Mouse (Mus musculus) spleen, adult 18-20 months (tissue): Measurements from ENCODE around the gene Ass1.
A peak's percentile ranks its signal among the peaks of the same experiment; 100 is the strongest.

ENCODE experiments used
- DNase-seq, 2 experiments: peaks; one replicate each; pipeline ENCODE4 v3.0.0; 2022; ENCODE audit warnings: mixed read lengths in 2 of 2

The Ass1 gene

DNA sequence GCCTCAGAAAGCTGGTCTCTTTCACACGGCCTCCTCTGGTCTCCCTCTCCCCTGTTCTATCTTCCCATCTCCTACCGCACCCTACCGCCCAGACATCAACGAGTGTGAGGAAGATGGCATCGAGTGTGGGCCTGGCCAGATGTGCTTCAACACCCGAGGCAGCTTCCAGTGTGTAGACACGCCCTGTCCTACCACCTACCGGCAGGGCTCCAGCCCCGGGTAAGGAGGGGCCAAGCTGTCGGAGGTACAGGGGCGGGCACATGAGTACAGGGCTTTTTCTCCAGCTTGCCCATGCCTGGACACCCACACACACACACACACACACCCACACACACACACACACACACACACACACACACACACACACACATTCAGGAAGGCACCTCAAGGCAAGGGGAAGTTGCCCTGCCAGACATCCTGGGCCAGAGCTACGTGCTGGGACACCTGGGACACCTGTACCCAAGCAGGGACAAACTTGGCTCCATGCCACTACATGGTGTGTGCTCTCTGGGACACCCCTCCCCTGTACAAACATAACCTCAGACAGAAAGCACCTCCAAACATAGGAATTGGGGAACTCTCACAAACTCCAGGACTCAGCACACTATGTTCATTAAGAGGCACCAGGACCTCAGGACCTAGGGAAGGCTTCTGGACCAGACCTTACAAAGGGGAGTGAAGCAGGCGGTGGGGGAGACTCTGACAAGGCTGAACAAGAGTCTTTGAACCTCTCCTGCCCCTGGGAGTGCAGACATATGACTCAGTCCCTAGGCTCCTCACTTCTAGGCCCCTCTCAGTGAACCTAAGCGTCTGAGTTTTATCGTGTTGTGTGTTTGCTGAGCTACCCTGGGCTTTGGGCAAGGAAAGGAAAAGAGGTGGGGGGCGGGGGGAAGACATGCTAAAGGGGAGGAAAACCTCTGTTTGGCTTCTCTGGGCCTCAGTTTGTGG lies 10.7 kb upstream of the Ass1 start:
- DNase-seq: no peak

DNA sequence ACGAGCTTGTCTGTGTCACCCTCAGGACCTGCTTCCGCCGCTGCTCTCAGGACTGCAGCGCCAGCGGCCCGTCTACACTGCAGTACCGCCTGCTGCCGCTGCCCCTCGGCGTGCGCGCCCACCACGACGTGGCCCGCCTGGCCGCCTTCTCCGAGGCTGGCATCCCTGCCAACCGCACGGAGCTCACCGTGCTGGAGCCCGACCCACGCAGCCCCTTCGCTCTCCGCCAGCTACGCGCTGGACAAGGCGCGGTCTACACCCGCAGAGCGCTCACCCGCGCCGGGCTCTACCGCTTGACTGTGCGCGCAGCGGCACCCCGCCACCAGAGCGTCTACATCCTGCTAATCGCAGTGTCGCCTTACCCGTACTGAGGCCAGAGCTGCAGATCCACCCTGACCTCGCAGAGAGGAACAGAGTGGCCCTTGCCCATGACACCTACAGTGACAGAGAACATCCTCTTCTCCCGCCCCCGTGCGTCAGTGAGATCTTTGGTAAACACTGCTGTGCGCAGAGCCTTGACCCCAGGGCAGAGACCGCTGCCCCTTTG lies 9.9 kb upstream of the Ass1 start:
- DNase-seq: peak; percentile 35 to 60

DNA sequence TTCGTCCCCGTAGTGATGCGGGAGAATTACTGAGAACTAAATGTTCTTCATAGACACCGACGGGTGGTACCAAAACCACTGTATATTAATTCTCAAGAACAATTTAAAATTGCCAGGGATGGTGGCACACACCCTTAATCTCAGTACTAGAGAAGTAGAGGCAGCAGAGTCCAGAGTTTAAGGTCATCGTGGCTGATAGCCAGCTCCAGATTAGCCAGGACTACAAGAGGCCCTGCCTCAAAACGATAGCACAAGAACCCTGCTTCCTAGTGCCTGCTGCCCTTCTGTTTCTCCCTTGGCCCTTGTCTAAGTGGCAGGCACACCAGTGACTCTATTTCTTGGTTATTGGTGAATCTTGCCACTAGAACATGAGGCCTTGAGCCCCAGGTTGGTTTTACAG lies 9.1 kb upstream of the Ass1 start:
- no peak for DNase-seq

DNA sequence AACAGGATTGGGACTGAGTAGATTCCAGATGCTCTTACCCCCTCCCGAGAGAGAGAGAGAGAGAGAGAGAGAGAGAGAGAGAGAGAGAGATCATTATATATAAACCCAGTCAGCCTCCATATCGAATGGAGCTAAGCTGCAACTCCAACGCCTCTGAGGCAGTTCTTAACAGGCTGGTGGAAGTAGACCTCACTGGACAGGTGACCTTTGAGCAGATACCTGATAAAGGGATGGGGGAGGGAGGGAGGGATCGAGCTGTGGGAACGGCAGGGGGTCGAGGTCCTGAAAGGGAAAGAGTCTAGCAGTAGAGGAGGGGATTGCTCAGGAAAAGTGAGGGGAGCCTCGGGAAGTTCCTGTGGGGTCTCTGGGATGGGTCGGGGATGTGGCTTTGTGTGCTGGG lies 8.0 kb upstream of the Ass1 start:
- no peak for DNase-seq

DNA sequence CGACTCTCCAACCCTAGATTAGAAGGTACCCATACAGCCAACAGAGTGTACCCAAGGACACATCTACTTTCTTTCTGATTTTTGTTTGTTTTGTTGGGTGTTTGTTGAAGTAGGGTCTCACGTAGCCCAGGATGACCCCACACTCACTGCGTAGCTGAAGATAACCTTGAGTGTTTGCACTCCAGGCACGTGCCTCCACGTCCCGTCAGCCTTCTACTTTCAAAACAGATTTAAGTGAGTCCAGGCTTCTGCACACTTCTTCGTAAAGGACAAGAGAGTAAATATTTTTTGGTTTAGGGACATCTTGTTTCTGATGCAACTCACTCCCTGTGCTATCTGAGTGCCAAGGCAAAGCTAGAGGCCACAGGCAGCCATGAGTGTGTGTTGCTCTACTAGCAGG lies 6.8 kb upstream of the Ass1 start:
- DNase-seq: no peak

DNA sequence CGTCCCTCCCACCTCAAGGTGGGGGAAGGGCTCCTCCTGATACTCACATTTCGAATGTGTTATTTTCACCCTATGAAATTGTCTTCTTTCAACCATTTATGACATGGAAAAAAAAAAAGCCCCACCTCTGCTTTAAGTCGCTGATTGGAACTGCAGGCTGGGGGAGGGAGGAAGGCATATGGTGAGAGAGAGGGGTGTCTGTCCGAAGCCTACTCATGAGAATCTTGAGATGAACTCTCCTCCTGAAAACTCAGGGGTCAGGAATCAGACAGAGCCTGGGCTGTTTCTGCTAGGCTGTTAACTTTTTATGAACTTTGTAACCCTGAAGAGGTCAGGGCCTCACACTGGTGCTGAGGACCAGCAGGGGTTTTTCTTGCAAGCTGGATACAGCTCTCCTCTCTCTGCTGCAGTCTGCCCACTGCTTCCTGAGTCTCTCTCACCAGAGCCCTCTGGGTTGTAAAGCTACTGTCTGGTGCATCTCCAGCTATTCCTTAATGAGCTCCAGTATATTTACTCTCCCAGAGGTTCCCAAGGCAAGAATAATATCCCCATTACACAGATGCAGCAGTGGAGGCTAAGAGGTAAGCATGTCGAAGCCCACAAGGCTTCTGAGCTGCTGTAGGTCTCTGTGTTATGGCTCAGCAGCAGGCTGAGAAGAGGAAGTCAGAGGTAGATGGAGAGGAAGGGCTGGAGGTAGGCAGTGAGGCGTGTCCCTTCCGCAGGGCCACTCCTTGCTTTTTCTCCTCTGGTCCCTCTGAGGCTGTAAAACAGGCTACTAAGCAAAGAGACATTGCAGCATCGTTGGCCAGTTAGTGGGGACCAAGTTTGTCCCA lies 6.1 kb upstream of the Ass1 start:
- DNase-seq: no peak

DNA sequence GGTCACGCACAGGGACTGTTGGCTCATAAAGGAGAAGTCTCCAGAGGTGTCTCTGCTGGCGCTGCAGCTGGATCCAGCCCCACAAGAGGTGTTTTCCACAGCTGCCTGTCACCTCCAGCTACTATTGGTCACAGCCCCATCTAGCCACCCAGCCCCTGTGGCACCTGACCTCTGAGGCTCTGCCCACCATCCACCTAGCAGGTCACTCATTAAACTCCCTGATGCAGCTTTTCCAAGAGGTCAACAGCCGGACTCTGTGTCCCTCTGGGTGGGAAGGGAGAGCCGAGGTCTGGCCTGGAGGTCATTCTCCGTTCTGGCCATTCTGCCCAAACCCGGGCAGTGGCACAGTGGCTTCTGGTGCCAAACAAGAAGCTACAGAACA lies 5.5 kb upstream of the Ass1 start:
- no peak for DNase-seq

DNA sequence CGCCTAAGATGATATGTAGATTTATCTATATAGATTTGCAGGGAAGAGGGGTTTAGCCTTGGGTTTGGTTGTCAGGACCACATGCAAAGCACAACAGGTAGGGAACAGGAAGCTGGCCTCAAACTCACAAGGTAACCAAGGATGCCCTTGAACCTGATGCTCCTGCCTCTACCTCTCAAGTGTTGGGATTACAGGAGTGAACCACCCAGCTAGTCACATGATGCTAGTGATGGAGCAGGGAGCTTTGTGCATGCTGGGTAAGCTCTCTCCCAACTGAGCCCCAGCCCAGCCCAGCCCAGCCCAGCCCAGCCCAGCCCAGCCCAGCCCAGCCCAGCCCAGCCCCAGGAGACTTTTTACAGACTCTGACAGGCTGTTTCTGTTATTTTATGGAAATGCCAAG lies 2.5 kb upstream of the Ass1 start:
- no peak for DNase-seq

DNA sequence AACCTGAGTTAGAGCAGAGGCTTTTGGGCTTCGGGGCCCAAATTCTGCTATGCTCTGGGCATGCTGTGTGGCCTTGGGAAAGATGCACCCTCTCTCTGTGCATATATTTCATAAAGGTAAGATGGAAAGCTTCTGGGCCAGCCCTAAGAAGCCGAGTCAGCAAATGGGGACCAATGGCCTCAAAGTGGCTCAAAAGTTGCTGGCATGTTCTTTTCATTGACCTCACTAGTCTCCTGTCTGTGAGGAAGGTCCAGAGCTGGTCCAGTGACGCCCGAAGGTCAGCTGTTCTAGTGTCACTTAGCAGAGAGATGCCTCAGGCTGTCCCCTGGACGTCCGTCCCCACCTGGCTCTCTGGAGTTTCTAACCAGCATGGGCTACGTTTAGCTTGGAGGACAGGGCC lies 1.1 kb upstream of the Ass1 start:
- no peak for DNase-seq

DNA sequence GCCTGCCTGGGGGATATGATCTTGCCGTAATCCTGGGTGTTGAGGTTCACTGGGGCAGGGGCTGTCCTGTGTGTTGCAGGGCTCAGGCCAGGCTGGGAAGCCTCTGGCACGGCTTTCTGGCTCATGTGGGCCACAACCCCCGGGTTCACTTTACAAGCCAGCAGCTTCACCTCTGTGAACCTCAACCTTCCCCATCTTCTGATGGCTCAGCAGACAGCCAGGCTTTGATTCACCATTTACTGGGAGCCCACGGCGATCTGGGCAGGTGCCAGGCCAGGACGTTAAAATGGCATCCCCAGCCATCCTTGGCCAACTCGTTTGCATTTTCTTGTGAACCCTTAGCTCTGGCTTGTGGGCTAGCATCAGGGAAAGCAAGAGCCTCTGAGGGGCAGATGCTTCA lies 527 bp upstream of the Ass1 start:
- no peak for DNase-seq

DNA sequence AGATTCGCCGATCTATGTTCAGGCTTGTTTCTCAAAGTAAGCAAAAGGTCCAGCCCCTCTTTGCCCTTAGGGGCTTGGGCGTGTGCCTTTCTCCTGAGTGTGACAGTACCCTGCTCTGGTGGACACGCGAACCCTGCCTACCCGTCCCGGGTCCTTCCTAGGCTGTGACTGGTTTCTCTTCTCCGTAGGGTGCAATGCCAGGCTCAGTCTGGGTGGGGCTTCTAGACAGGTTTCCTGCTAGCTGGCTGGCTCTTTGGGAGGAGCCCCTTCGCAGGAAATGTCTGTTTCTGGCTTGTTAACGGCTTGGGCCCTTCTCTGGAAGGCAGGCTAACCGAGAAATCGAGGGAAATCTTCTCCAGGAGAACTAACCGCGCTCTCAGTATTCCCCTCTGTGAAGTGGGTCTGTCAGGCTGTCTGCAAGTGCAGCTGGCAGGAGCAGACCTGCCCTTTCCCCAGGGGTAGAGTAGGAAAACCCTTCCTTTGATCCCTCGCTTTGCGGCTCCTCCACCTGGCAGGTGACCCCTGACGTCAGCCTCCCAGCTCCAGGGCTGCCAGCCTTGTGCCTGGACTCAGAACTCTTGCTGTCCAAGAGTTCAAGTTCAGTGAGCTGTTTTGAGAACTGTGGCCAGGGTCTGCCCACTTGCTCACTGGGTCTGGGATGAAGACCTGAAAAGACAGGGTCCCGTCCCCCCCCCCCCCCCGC lies 827 bp downstream of the Ass1 start:
- peak in 1 of 2 experiments; percentile 33 for DNase-seq

DNA sequence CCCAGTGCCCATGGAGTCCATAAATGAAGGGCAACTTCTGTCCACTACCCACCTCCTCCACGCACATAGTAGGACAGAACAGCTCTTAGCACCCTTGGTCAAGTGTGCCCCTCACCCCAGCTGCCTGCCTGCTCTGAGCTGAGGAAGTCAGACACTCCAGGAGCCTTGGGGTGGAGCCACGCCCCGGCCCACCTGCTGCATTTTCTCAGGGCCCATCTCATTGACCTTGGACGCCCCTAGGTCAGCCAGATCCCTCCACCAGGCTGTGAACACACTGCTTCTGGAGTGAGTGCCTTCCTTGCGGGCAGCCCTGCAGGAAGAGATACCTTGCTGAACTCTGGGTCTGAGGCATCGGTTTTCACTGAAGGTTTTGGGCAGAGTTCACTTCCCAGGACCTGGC lies 1.6 kb downstream of the Ass1 start:
- no peak for DNase-seq

DNA sequence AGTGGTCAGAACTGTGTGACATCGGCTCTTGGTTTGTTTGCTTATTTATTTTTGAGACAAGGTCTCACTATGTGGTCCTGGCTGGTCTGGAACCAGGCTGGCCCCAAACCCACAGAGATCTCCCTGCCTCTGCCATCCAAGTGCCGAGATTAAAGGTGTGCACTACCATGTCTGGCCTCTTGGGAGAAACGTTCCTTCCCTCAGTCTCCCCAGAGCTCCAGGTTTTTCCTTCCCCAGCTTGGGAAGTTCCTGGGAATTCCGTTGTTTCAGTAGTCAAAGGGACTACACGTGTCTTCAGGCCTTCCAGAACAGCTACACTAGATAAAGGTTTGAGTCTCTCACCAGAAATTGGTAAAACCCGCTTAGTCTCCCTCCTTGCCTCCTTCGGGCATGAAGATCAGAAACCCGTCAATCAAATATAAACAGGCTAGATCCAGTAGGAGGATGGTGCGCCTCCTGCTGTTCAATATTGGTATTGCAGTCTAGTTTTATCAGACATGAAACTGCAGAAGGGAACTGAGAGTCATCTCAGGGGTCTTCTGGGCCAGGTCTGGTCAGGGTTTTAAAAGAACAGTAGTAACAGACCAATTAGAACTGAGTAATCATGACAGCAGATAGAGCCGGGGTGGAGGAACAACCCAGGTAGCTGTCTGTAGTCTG lies 2.5 kb downstream of the Ass1 start:
- peak in 1 of 2 experiments; percentile 72 for DNase-seq

DNA sequence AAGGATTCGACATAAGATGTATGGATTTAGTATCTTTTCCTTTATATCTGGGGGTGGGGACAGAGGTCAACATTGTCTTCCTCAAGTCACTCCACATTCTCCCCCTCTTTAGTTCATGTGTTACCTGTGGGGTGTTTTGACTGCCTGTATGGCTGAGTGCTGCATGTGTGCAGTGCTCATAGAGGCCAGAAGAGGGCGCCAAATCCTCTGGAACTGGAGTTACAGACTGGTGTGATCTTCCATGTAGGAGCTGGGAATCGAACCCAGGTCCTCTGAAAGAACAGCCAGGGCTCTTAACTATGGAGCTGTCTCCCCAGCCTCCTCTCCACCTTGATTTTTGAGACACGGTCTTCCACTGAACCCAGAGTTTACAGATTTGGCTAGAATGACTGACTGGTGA lies 3.9 kb downstream of the Ass1 start:
- DNase-seq: peak in 1 of 2 experiments; percentile 42

DNA sequence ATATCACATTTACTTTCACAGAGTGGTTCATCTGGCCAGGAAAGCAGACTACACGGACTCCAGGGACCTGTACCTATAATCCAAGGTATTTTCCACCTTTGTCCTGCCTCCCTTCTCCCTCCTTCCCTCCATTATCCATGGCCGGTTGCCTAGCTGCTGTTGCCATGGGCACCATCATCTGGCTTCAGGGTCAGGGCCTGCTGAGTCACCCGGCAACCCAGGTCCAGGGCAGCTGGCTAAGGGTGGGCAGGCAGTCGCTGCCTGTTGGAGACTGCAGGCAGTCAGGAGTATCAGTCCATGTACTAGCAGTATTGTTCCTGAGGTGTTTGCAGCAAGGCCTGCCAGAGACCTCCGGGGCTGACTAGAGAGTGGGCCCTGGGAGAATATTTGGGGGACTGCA lies 4.7 kb downstream of the Ass1 start:
- DNase-seq: no peak

DNA sequence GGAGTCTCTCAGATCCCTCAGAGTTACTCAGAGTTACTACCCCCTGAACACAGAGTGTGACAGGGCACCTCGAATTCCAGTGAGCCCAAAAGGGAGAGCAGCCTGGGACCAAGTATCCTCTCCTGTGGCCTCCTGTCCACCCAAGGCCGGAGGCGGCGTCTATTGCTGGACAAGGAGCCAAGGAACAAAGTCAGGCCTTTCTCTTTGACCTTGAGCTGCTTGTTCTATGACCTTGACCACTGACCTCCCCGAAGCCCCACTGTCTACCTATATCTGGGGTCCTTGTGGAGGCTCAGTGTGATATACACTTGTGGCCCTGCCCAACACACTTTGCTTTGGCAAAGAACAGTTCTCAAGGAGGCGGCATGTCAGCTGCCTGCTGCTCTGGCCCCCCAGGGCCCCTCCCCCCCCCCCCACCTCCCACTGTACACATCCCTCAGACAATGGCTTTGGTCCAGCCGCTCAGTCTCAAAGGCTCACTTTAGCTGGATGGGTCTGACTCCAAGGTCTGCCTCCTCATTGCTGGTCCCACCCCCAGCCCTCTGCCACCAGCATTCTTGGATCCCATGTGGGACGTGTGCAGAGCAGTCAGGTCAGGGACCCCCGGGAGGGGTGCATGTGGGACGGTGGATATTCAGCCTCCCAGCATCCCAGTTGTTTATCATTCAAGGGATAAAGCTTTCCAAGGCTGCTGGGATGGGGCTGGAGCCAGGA lies 6.3 kb downstream of the Ass1 start:
- no peak for DNase-seq

DNA sequence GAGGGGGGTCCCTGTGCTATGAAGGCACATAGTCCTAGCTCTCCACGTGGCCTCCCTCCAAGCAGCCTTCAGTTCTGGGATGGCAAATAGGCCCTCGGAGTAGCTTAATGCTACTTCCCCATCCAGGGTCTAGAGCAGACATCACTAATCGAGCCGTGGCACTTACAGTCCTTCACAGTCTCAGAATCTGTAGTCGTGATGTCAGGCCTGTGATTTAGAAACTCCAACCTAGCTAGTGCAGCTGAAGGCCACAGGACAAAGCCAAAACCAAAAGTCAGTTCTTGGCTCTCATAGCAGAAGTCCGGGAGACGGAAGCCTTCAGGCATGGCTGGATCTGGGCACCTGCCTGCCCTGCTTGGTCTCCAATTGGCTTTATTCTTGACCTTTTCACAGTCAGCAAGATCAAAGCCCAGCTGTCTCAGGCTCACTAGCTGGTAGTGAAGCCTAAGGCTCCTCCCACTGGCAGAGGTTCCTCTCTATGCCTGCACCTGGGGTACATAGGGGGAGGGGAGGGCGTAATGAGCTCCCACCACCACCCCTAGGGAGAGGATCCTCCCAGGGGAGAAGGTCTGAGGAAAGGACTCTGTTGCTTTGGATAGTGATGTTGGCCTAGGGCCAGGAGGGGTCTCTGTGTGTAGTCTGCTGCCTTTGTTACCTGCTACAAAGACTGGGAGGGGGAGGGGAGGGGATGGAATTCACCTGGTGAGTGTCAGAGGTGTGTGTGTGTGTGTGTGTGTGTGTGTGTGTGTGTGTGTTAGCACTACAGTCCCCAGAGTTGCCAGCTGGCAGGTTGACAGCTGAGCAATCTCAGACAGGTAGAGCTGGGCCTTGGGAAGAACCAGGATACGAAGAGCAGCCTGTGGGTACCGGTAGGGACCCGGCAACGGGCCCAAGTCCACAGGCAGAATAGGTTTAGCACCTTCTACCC lies 7.5 kb downstream of the Ass1 start:
- DNase-seq: no peak

DNA sequence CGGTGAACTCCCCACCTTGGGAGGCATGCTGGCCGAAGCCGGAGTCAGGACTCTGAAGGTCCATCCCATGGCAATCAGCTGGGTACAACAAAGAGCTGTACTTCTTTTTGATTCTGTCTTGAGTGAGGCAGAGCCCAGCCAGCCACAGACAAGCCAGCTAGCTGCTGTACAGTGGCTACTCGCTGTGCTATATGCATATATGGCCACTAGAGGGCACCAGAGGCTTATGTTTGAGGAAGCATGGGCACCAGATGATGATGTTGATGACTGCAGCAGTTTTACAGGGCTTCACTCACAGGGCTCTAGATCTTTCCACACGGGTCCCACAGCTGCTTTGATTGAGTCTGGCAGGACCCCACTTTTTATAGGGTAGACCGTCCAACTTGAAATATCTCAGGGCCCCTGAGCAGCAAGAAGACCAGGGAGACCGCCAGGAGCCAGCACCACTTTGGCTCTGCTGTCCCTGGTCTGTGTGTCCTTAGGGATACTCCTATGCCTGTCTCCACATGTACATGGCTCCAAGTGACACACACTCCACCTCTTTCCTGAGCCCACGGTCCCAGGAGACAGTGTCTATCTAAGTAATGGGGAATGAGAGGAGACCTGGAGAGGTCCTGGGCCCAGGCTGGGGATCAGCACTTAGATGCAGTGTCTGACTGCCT lies 13.0 kb downstream of the Ass1 start:
- peak; percentile 48 to 77 for DNase-seq

DNA sequence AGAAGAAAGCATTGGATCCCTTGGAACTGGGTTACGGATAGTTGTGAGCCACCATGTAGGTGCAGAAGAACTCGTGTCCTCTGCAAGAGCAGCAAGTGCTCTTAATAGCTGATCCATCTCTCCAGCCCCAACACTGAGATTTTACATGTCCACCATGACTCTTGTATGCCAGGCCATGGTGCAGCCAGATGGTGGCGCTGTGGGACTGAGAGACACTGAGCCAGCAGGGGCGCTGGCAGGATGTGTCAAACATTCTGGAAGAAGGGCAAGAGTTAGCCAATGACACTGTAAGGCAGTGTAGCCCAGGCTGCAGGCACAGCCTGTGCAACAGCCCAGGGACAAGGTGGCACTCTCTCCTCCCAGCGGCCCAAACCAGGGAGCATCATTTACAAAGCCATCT lies 14.2 kb downstream of the Ass1 start:
- DNase-seq: peak in 1 of 2 experiments; percentile 37

DNA sequence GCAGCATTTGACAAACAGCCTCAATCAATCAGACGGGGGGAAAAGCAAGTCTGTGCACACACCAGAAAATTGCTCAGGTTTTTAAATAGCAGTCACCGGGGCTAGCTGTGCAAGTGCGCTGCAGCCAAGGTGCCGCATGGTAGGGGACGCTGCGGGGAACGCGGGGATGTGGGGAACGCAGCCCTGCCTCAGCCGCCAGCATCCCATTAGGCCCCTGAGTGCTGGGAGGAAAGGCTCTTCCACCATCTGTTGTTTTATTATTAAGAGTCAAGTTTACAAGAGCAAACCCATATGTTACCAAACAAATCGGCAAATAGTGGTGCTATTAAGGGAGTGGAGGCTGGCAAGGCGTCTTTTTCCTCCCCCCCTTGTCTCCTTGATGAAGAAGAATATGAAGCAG lies 19.2 kb downstream of the Ass1 start:
- DNase-seq: no peak
